Mouse (Mus musculus): Measurements from ENCODE around the gene Dcakd. TPM values are rescaled to one million over a fixed set of nuclear protein-coding genes. Genes with fewer than 3 reads are reported as not detected.

The Dcakd gene
- total and polyA plus RNA-seq, 2 experiments from 2014 or later, result 165 to 191 TPM

GRCm38 (mm10) chr11:103043982-103044381 is 15.8 kb upstream of the Dcakd start:
- ATAC-seq (ENCODE audit: low FRiP score), result no peak
- no peak for DNase-seq (ENCODE audit: low spot score)
- WGBS, result 97% methylated on average over 3 of the region's 3 CpGs

DNA sequence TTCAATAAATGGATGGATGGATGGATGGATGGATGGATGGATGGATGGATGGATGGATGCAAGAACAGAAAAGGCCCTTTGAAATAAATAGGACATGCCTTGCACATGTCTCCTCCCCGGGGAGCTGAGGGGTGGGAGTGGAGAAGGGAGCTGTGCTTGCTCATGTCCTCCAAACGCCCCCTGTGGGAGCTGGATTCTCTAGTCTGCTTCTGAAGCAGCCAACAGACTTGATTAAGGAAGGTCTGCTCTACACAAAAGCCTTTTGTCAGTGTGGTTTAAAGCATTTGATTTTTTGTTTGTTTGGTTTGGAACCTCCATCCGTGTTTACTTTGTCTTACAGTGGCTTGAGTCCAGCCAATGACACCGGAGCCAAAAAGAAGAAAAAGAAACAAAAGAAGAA is 14.7 kb upstream of the Dcakd start:
- Histone ChIP-seq H3K9me3 (ENCODE audit: low read length) (no peaks in the 10 kb centered on the region), H3K27ac (ENCODE audit: low read depth, low read length) (no peak overlapping the region), H3K4me1 (ENCODE audit: insufficient read depth, low read length) (no peaks in the 10 kb centered on the region), H3K36me3 (ENCODE audit: insufficient read depth, low read length) (peaks cover 31% of the 10 kb centered on the region), H3K4me3 (ENCODE audit: low read depth, low read length) (no peak overlapping the region), H3K27me3 (ENCODE audit: insufficient read depth, low read length) (no peaks in the 10 kb centered on the region), H3K9ac (replicated peaks; ENCODE audit: low read length, poor library complexity, severe bottlenecking) (no peak overlapping the region), H3K4me2 (ENCODE audit: low read depth, low read length, poor library complexity, severe bottlenecking) (no peak overlapping the region)
- WGBS, result 75% methylated on average over 4 of the region's 4 CpGs
- no peak for ATAC-seq (ENCODE audit: low FRiP score)
- TF ChIP-seq CTCF (IDR thresholded peaks at IDR 0.05), result 0 out of 2 replicates have a peak, but pooled peaks have one; percentile 6
- DNase-seq (ENCODE audit: low spot score), result peak; percentile 19

More at GRCm38 (mm10) chr11:103043982-103044381, 15.8 kb upstream of the Dcakd start:
- H3K9ac ChIP-seq (replicated peaks; ENCODE audit: low read length, poor library complexity, severe bottlenecking), result no peak overlapping the region
- no peak overlapping the region for H3K4me2 ChIP-seq (ENCODE audit: low read depth, low read length, poor library complexity, severe bottlenecking)
- no peak overlapping the region for H3K27ac ChIP-seq (ENCODE audit: low read depth, low read length)
- H3K27me3 ChIP-seq (ENCODE audit: insufficient read depth, low read length), result no peaks in the 10 kb centered on the region
- no peaks in the 10 kb centered on the region for H3K9me3 ChIP-seq (ENCODE audit: low read length)
- no peak overlapping the region for H3K4me3 ChIP-seq (ENCODE audit: low read depth, low read length)
- no peaks in the 10 kb centered on the region for H3K4me1 ChIP-seq (ENCODE audit: insufficient read depth, low read length)
- H3K36me3 ChIP-seq (ENCODE audit: insufficient read depth, low read length), result peaks cover 31% of the 10 kb centered on the region
- TF ChIP-seq CTCF (IDR thresholded peaks at IDR 0.05), result no peak

- Histone ChIP-seq H3K36me3 (ENCODE audit: insufficient read depth, low read length) (no peaks in the 10 kb centered on the region), H3K4me1 (ENCODE audit: insufficient read depth, low read length) (no peaks in the 10 kb centered on the region), H3K4me2 (ENCODE audit: low read depth, low read length, poor library complexity, severe bottlenecking) (no peak overlapping the region), H3K27me3 (ENCODE audit: insufficient read depth, low read length) (no peaks in the 10 kb centered on the region), H3K4me3 (ENCODE audit: low read depth, low read length) (no peak overlapping the region), H3K9ac (replicated peaks; ENCODE audit: low read length, poor library complexity, severe bottlenecking) (no peak overlapping the region), H3K27ac (ENCODE audit: low read depth, low read length) (no peak overlapping the region), H3K9me3 (ENCODE audit: low read length) (no peaks in the 10 kb centered on the region)
- WGBS, result 89% methylated on average over 6 of the region's 6 CpGs
- DNase-seq (ENCODE audit: low spot score), result no peak
- TF ChIP-seq CTCF (IDR thresholded peaks at IDR 0.05), result no peak
- no peak for ATAC-seq (ENCODE audit: low FRiP score)
Observed at GRCm38 (mm10) chr11:103038037-103038436, 9.9 kb upstream of the Dcakd start.

GRCm38 (mm10) chr11:103036881-103037465 is 8.8 kb upstream of the Dcakd start:
- DNase-seq (ENCODE audit: low spot score), result no peak
- H3K9me3 ChIP-seq (ENCODE audit: low read length), result no peaks in the 10 kb centered on the region
- ATAC-seq (ENCODE audit: low FRiP score), result no peak
- H3K36me3 ChIP-seq (ENCODE audit: insufficient read depth, low read length), result no peaks in the 10 kb centered on the region
- no peaks in the 10 kb centered on the region for H3K27me3 ChIP-seq (ENCODE audit: insufficient read depth, low read length)
- H3K4me3 ChIP-seq (ENCODE audit: low read depth, low read length), result no peak overlapping the region
- no peak overlapping the region for H3K4me2 ChIP-seq (ENCODE audit: low read depth, low read length, poor library complexity, severe bottlenecking)
- H3K27ac ChIP-seq (ENCODE audit: low read depth, low read length), result no peak overlapping the region
- no peak overlapping the region for H3K9ac ChIP-seq (replicated peaks; ENCODE audit: low read length, poor library complexity, severe bottlenecking)
- no peaks in the 10 kb centered on the region for H3K4me1 ChIP-seq (ENCODE audit: insufficient read depth, low read length)
- 89% methylated on average over 8 of the region's 8 CpGs for WGBS
- no peak for TF ChIP-seq CTCF (IDR thresholded peaks at IDR 0.05)

- Histone ChIP-seq H3K27ac (ENCODE audit: low read depth, low read length) (no peak overlapping the region), H3K4me3 (ENCODE audit: low read depth, low read length) (no peak overlapping the region), H3K27me3 (ENCODE audit: insufficient read depth, low read length) (no peaks in the 10 kb centered on the region), H3K9me3 (ENCODE audit: low read length) (no peaks in the 10 kb centered on the region), H3K9ac (replicated peaks; ENCODE audit: low read length, poor library complexity, severe bottlenecking) (no peak overlapping the region), H3K36me3 (ENCODE audit: insufficient read depth, low read length) (no peaks in the 10 kb centered on the region), H3K4me1 (ENCODE audit: insufficient read depth, low read length) (no peaks in the 10 kb centered on the region), H3K4me2 (ENCODE audit: low read depth, low read length, poor library complexity, severe bottlenecking) (no peak overlapping the region)
- DNase-seq (ENCODE audit: low spot score) (no peak), ATAC-seq (ENCODE audit: low FRiP score) (no peak)
- TF ChIP-seq CTCF (IDR thresholded peaks at IDR 0.05), result no peak
- WGBS, result 84% methylated on average over 6 of the region's 6 CpGs
Observed at GRCm38 (mm10) chr11:103035007-103035406, 6.9 kb upstream of the Dcakd start.

DNA sequence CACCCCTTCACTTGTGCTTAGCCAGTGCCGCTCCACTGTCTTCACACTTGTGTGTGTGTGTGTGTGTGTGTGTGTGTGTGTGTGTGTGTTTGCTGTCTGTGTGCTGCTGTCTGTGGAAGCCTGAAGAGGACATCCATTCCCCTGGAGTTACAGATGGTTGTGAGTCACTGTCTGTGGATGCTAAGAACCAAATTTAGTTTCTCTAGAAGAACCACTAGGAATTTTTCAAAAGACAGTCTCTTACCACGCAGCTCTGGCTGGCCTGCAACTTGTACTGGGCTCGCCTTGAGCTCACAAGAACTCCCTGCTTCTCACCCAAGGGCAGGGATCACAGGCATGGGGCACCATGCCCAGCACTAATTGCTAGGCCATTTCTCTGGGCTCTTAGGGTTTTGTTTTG is 4.9 kb upstream of the Dcakd start:
- Histone ChIP-seq H3K9me3 (ENCODE audit: low read length) (no peaks in the 10 kb centered on the region), H3K4me2 (ENCODE audit: low read depth, low read length, poor library complexity, severe bottlenecking) (no peak overlapping the region), H3K36me3 (ENCODE audit: insufficient read depth, low read length) (no peaks in the 10 kb centered on the region), H3K27me3 (ENCODE audit: insufficient read depth, low read length) (no peaks in the 10 kb centered on the region), H3K4me1 (ENCODE audit: insufficient read depth, low read length) (0 out of 2 replicates have a peak, but pooled peaks cover 5% of the 10 kb centered on the region), H3K9ac (replicated peaks; ENCODE audit: low read length, poor library complexity, severe bottlenecking) (no peak overlapping the region), H3K27ac (ENCODE audit: low read depth, low read length) (no peak overlapping the region), H3K4me3 (ENCODE audit: low read depth, low read length) (no peak overlapping the region)
- TF ChIP-seq CTCF (IDR thresholded peaks at IDR 0.05), result no peak
- no peak for ATAC-seq (ENCODE audit: low FRiP score)
- WGBS, result 82% methylated on average over 3 of the region's 3 CpGs
- DNase-seq (ENCODE audit: low spot score), result no peak

All from midbrain, postnatal 0 days (tissue).